Mouse (Mus musculus): ENCODE data around the gene Tcf21. TPM values are rescaled to one million over a fixed set of nuclear protein-coding genes. Genes with fewer than 3 reads are reported as not detected.

Gene Tcf21
- 3.2 and 3.5 TPM in 2 replicates for polyA plus RNA-seq (2014; fragmentation: Nextera tagmentation; extraction: Ambion mirVana)

GRCm38 (mm10) chr10:22819871-22820590 is at the start of gene Tcf21:
Tcf21 (minus strand) TSS chr10:22820174.
- no peak for ATAC-seq (replicated peaks; ENCODE audit: insufficient number of reproducible peaks, low FRiP score, low TSS enrichment, low read depth)
- Histone ChIP-seq H3K27ac (replicated peaks; ENCODE audit: low read depth, low read length) (no peak within 1 kb of the TSS), H3K9ac (replicated peaks; ENCODE audit: low read length) (no peak within 1 kb of the TSS), H3K9me3 (replicated peaks; ENCODE audit: control insufficient read depth, low read length) (no peaks in the 10 kb centered on the region), H3K4me1 (ENCODE audit: control insufficient read depth, insufficient read depth, low read length) (peaks cover 2% of the 10 kb centered on the region), H3K36me3 (replicated peaks; ENCODE audit: control insufficient read depth, insufficient read depth, low read depth, low read length) (no peaks in the 10 kb centered on the region), H3K27me3 (ENCODE audit: control insufficient read depth, insufficient read depth, low read length) (peaks cover 65% of the 10 kb centered on the region), H3K4me2 (ENCODE audit: low read depth, low read length) (no peak within 1 kb of the TSS), H3K4me3 (ENCODE audit: low read depth, low read length) (peak within 1 kb of the TSS; percentile 14; the same call in 1 of the 2 replicates)
- under 1% methylated on average over 20 of the region's 20 CpGs for WGBS
- DNase-seq (ENCODE audit: low spot score), result peak; percentile 32

- Histone ChIP-seq H3K27ac (replicated peaks; ENCODE audit: low read depth, low read length) (no peak overlapping the region), H3K27me3 (ENCODE audit: control insufficient read depth, insufficient read depth, low read length) (no peaks in the 10 kb centered on the region), H3K9ac (replicated peaks; ENCODE audit: low read length) (no peak overlapping the region), H3K36me3 (replicated peaks; ENCODE audit: control insufficient read depth, insufficient read depth, low read depth, low read length) (no peaks in the 10 kb centered on the region), H3K4me2 (ENCODE audit: low read depth, low read length) (no peak overlapping the region), H3K4me1 (ENCODE audit: control insufficient read depth, insufficient read depth, low read length) (no peaks in the 10 kb centered on the region), H3K9me3 (replicated peaks; ENCODE audit: control insufficient read depth, low read length) (no peaks in the 10 kb centered on the region), H3K4me3 (ENCODE audit: low read depth, low read length) (no peak overlapping the region)
- no peak for DNase-seq (ENCODE audit: low spot score)
- no peak; the same call in 1 of the 2 replicates for ATAC-seq (replicated peaks; ENCODE audit: insufficient number of reproducible peaks, low FRiP score, low TSS enrichment, low read depth)
- WGBS, result 29% methylated on average over 8 of the region's 8 CpGs
Measured at GRCm38 (mm10) chr10:22868386-22868918, 48.5 kb upstream of the Tcf21 start.

GRCm38 (mm10) chr10:22867210-22867609 is 47.2 kb upstream of the Tcf21 start:
- H3K27me3 ChIP-seq (ENCODE audit: control insufficient read depth, insufficient read depth, low read length), result no peaks in the 10 kb centered on the region
- no peak overlapping the region for H3K4me2 ChIP-seq (ENCODE audit: low read depth, low read length)
- no peak overlapping the region for H3K4me3 ChIP-seq (ENCODE audit: low read depth, low read length)
- H3K27ac ChIP-seq (replicated peaks; ENCODE audit: low read depth, low read length), result no peak overlapping the region
- 82% methylated on average over 2 of the region's 2 CpGs for WGBS
- H3K9ac ChIP-seq (replicated peaks; ENCODE audit: low read length), result no peak overlapping the region
- H3K36me3 ChIP-seq (replicated peaks; ENCODE audit: control insufficient read depth, insufficient read depth, low read depth, low read length), result no peaks in the 10 kb centered on the region
- no peaks in the 10 kb centered on the region for H3K9me3 ChIP-seq (replicated peaks; ENCODE audit: control insufficient read depth, low read length)
- DNase-seq (ENCODE audit: low spot score), result no peak
- no peak for ATAC-seq (replicated peaks; ENCODE audit: insufficient number of reproducible peaks, low FRiP score, low TSS enrichment, low read depth)
- H3K4me1 ChIP-seq (ENCODE audit: control insufficient read depth, insufficient read depth, low read length), result no peaks in the 10 kb centered on the region

- Histone ChIP-seq H3K9ac (replicated peaks; ENCODE audit: low read length) (no peak overlapping the region), H3K9me3 (replicated peaks; ENCODE audit: control insufficient read depth, low read length) (no peaks in the 10 kb centered on the region), H3K4me3 (ENCODE audit: low read depth, low read length) (no peak overlapping the region), H3K27me3 (ENCODE audit: control insufficient read depth, insufficient read depth, low read length) (no peaks in the 10 kb centered on the region), H3K4me1 (ENCODE audit: control insufficient read depth, insufficient read depth, low read length) (no peaks in the 10 kb centered on the region), H3K36me3 (replicated peaks; ENCODE audit: control insufficient read depth, insufficient read depth, low read depth, low read length) (no peaks in the 10 kb centered on the region), H3K27ac (replicated peaks; ENCODE audit: low read depth, low read length) (no peak overlapping the region), H3K4me2 (ENCODE audit: low read depth, low read length) (no peak overlapping the region)
- 29% methylated on average over 9 of the region's 9 CpGs for WGBS
- no peak for DNase-seq (ENCODE audit: low spot score)
- no peak for ATAC-seq (replicated peaks; ENCODE audit: insufficient number of reproducible peaks, low FRiP score, low TSS enrichment, low read depth)
Measured at GRCm38 (mm10) chr10:22858111-22858510, 38.1 kb upstream of the Tcf21 start.

GRCm38 (mm10) chr10:22854330-22854729 is 34.4 kb upstream of the Tcf21 start:
- H3K27me3 ChIP-seq (ENCODE audit: control insufficient read depth, insufficient read depth, low read length), result no peaks in the 10 kb centered on the region
- H3K4me1 ChIP-seq (ENCODE audit: control insufficient read depth, insufficient read depth, low read length), result no peaks in the 10 kb centered on the region
- ATAC-seq (replicated peaks; ENCODE audit: insufficient number of reproducible peaks, low FRiP score, low TSS enrichment, low read depth) (no peak), DNase-seq (ENCODE audit: low spot score) (no peak)
- H3K27ac ChIP-seq (replicated peaks; ENCODE audit: low read depth, low read length), result no peak overlapping the region
- no peak overlapping the region for H3K4me3 ChIP-seq (ENCODE audit: low read depth, low read length)
- no peaks in the 10 kb centered on the region for H3K36me3 ChIP-seq (replicated peaks; ENCODE audit: control insufficient read depth, insufficient read depth, low read depth, low read length)
- H3K9me3 ChIP-seq (replicated peaks; ENCODE audit: control insufficient read depth, low read length), result no peaks in the 10 kb centered on the region
- WGBS, result 30% methylated on average over 7 of the region's 7 CpGs
- no peak overlapping the region for H3K4me2 ChIP-seq (ENCODE audit: low read depth, low read length)
- H3K9ac ChIP-seq (replicated peaks; ENCODE audit: low read length), result no peak overlapping the region

- Histone ChIP-seq H3K9ac (replicated peaks; ENCODE audit: low read length) (no peak overlapping the region), H3K4me1 (ENCODE audit: control insufficient read depth, insufficient read depth, low read length) (no peaks in the 10 kb centered on the region), H3K36me3 (replicated peaks; ENCODE audit: control insufficient read depth, insufficient read depth, low read depth, low read length) (no peaks in the 10 kb centered on the region), H3K9me3 (replicated peaks; ENCODE audit: control insufficient read depth, low read length) (no peaks in the 10 kb centered on the region), H3K27ac (replicated peaks; ENCODE audit: low read depth, low read length) (no peak overlapping the region), H3K4me3 (ENCODE audit: low read depth, low read length) (no peak overlapping the region), H3K4me2 (ENCODE audit: low read depth, low read length) (no peak overlapping the region), H3K27me3 (ENCODE audit: control insufficient read depth, insufficient read depth, low read length) (peaks cover 27% of the 10 kb centered on the region)
- ATAC-seq (replicated peaks; ENCODE audit: insufficient number of reproducible peaks, low FRiP score, low TSS enrichment, low read depth) (no peak), DNase-seq (ENCODE audit: low spot score) (no peak)
- WGBS, result 5% methylated on average over 3 of the region's 3 CpGs
Measured at GRCm38 (mm10) chr10:22845351-22845750, 25.4 kb upstream of the Tcf21 start.

- no peak overlapping the region for H3K4me2 ChIP-seq (ENCODE audit: low read depth, low read length)
- no peaks in the 10 kb centered on the region for H3K4me1 ChIP-seq (ENCODE audit: control insufficient read depth, insufficient read depth, low read length)
- DNase-seq (ENCODE audit: low spot score), result no peak
- H3K36me3 ChIP-seq (replicated peaks; ENCODE audit: control insufficient read depth, insufficient read depth, low read depth, low read length), result no peaks in the 10 kb centered on the region
- H3K9ac ChIP-seq (replicated peaks; ENCODE audit: low read length), result no peak overlapping the region
- no peak overlapping the region for H3K4me3 ChIP-seq (ENCODE audit: low read depth, low read length)
- no peaks in the 10 kb centered on the region for H3K9me3 ChIP-seq (replicated peaks; ENCODE audit: control insufficient read depth, low read length)
- 9% methylated on average over 10 of the region's 10 CpGs for WGBS
- no peak overlapping the region for H3K27ac ChIP-seq (replicated peaks; ENCODE audit: low read depth, low read length)
- ATAC-seq (replicated peaks; ENCODE audit: insufficient number of reproducible peaks, low FRiP score, low TSS enrichment, low read depth), result no peak
- peaks cover 29% of the 10 kb centered on the region for H3K27me3 ChIP-seq (ENCODE audit: control insufficient read depth, insufficient read depth, low read length)
Measured at GRCm38 (mm10) chr10:22844731-22845130, 24.8 kb upstream of the Tcf21 start.

Data from embryonic facial prominence, embryonic 11.5 days (tissue).